Mouse (Mus musculus) limb, embryonic 11.5 days (tissue): ENCODE results near the gene Fcgr3. TPM values are rescaled to one million over a fixed set of nuclear protein-coding genes. Genes with fewer than 3 reads are reported as not detected.
"Not testable (repeated sequence)": the region's sequence is repeated elsewhere in the genome, so short reads cannot be mapped to it uniquely, and the experiment has no call there.

Source experiments
- ATAC-seq: fragments of 200-750 bp; cut with Nextera tagmentation; 2 replicates; pipeline ENCODE4 v1.8.0; 2017; ENCODE audit warnings: low read depth; ENCODE audit not compliant: insufficient number of reproducible peaks, low FRiP score, low TSS enrichment
- DNase-seq: peaks from one replicate; pipeline ENCODE4 v3.0.0-alpha.2; 2015; ENCODE audit warnings: low spot score
- H3K27ac ChIP-seq: fragments of 300-500 bp; sonication (generic); replicated peaks from 2 replicates; pipeline ENCODE4 v1.5.1; 2014; ENCODE audit warnings: low read depth, mild to moderate bottlenecking, low read length
- H3K27me3 ChIP-seq: fragments of 300-500 bp; sonication (generic); 2 replicates; pipeline ENCODE4 v1.6.1; 2014; ENCODE audit warnings: mild to moderate bottlenecking, low read length, mixed read lengths; ENCODE audit not compliant: control insufficient read depth, insufficient read depth
- H3K36me3 ChIP-seq: fragments of 300-500 bp; sonication (generic); 2 replicates; pipeline ENCODE4 v1.6.1; 2014; ENCODE audit warnings: mild to moderate bottlenecking, low read length, moderate library complexity, mixed read lengths; ENCODE audit not compliant: control insufficient read depth, insufficient read depth
- H3K4me1 ChIP-seq: fragments of 300-500 bp; sonication (generic); 2 replicates; pipeline ENCODE4 v1.6.1; 2014; ENCODE audit warnings: low read length, mixed read lengths; ENCODE audit not compliant: control insufficient read depth, insufficient read depth
- H3K4me2 ChIP-seq: fragments of 300-500 bp; sonication (generic); 2 replicates; pipeline ENCODE4 v1.6.1; 2014; ENCODE audit warnings: low read depth, mild to moderate bottlenecking, moderate library complexity; ENCODE audit not compliant: severe bottlenecking
- H3K4me3 ChIP-seq: fragments of 300-500 bp; sonication (generic); 2 replicates; pipeline ENCODE4 v1.5.1; 2014; ENCODE audit warnings: low read depth, low read length
- H3K9ac ChIP-seq: fragments of 300-500 bp; sonication (generic); 2 replicates; pipeline ENCODE4 v1.6.1; 2014; ENCODE audit warnings: mild to moderate bottlenecking, low read length
- H3K9me3 ChIP-seq: fragments of 300-500 bp; sonication (generic); 2 replicates; pipeline ENCODE4 v1.6.1; 2016; ENCODE audit warnings: low read length; ENCODE audit not compliant: control insufficient read depth
- WGBS: fragments of 180-500 bp; shearing (Covaris S2); extraction: QIAGEN DNeasy Blood & Tissue Kit; methylation state at CpG from one replicate; pipeline ENCODE4 v1.1.7; 2014; 5-methylcytosine and 5-hydroxymethylcytosine counted together
- polyA plus RNA-seq: library from polyadenylated mRNA; unstranded; fragments of >200 nt; fragmentation: Nextera tagmentation; extraction: Ambion mirVana; gene quantifications from 2 replicates; pipeline ENCODE4 v1.2.1, GENCODE M21; 2014

The Fcgr3 gene
- polyA plus RNA-seq, 1 experiment from 2014 or later, result 4.7 TPM

- DNase-seq, result no peak
- WGBS, result 75% methylated on average over 2 of the region's 2 CpGs
- H3K36me3 ChIP-seq, result no peaks in the 10 kb centered on the region
- no peak overlapping the region for H3K27ac ChIP-seq
- peaks cover 8% of the 10 kb centered on the region for H3K27me3 ChIP-seq
- H3K9me3 ChIP-seq, result no peaks in the 10 kb centered on the region
- H3K4me1 ChIP-seq, result no peaks in the 10 kb centered on the region
- H3K4me3 ChIP-seq, result no peak overlapping the region
- ATAC-seq, result no peak
- H3K4me2 ChIP-seq, result no peak overlapping the region
- H3K9ac ChIP-seq, result no peak overlapping the region
These were observed 26.0 kb upstream of the Fcgr3 start for GRCm38 (mm10) chr1:171090761-171091160.

GRCm38 (mm10) chr1:171089891-171090290, 25.2 kb upstream of the Fcgr3 start:
- 100% methylated on average over 1 of the region's 1 CpGs for WGBS
- Histone ChIP-seq H3K9ac (no peak overlapping the region), H3K27me3 (peaks cover 8% of the 10 kb centered on the region)

GRCm38 (mm10) chr1:171088237-171088869, 23.6 kb upstream of the Fcgr3 start:
- not testable (repeated sequence) for H3K9me3 ChIP-seq, H3K36me3 ChIP-seq, H3K4me3 ChIP-seq, H3K27me3 ChIP-seq, ATAC-seq, H3K27ac ChIP-seq, H3K9ac ChIP-seq, H3K4me1 ChIP-seq, H3K4me2 ChIP-seq
- WGBS, result 4% methylated on average over 10 of the region's 10 CpGs
- DNase-seq, result peak; percentile 47

More at GRCm38 (mm10) chr1:171089891-171090290, 25.2 kb upstream of the Fcgr3 start:
- Histone ChIP-seq H3K27ac (no peak overlapping the region), H3K9me3 (no peaks in the 10 kb centered on the region), H3K4me3 (no peak overlapping the region), H3K4me2 (no peak overlapping the region), H3K36me3 (no peaks in the 10 kb centered on the region), H3K4me1 (no peaks in the 10 kb centered on the region)
- ATAC-seq (no peak), DNase-seq (no peak)

GRCm38 (mm10) chr1:171085718-171086117, 21.0 kb upstream of the Fcgr3 start:
- no peaks in the 10 kb centered on the region for H3K36me3 ChIP-seq

GRCm38 (mm10) chr1:171081512-171082231, 16.9 kb upstream of the Fcgr3 start:
- peak; percentile 4 for ATAC-seq
- H3K4me3 ChIP-seq, H3K9ac ChIP-seq, DNase-seq, H3K4me1 ChIP-seq, H3K36me3 ChIP-seq, H3K27ac ChIP-seq, H3K4me2 ChIP-seq, H3K9me3 ChIP-seq: not testable (repeated sequence)
- H3K27me3 ChIP-seq, result peaks cover 24% of the 10 kb centered on the region
- whole genome bisulfite sequencing, result 38% methylated on average over 9 of the region's 17 CpGs

More at GRCm38 (mm10) chr1:171085718-171086117, 21.0 kb upstream of the Fcgr3 start:
- Histone ChIP-seq H3K4me1 (no peaks in the 10 kb centered on the region), H3K27ac (no peak overlapping the region), H3K4me2 (peak overlapping the region; percentile 70), H3K27me3 (peaks cover 12% of the 10 kb centered on the region), H3K4me3 (peak overlapping the region; percentile 42), H3K9me3 (no peaks in the 10 kb centered on the region), H3K9ac (peak overlapping the region; percentile 57)
- DNase-seq, result peak; percentile 64
- under 1% methylated on average over 26 of the region's 26 CpGs for WGBS
- ATAC-seq, result no peak

- H3K36me3 ChIP-seq, DNase-seq, H3K4me3 ChIP-seq, H3K9me3 ChIP-seq, H3K4me2 ChIP-seq, H3K27ac ChIP-seq, H3K9ac ChIP-seq, H3K4me1 ChIP-seq: not testable (repeated sequence)
- ATAC-seq, result peak; percentile 27
- WGBS, result no CpG with 5 or more reads among the region's 43 CpGs
- peaks cover 16% of the 10 kb centered on the region for H3K27me3 ChIP-seq
These were observed 15.1 kb upstream of the Fcgr3 start for GRCm38 (mm10) chr1:171079825-171080224.

- not testable (repeated sequence) for H3K4me2 ChIP-seq, DNase-seq, H3K27ac ChIP-seq, H3K36me3 ChIP-seq, H3K9ac ChIP-seq, H3K4me1 ChIP-seq, H3K9me3 ChIP-seq, H3K4me3 ChIP-seq
- H3K27me3 ChIP-seq, result peaks cover 17% of the 10 kb centered on the region
- WGBS, result 0% methylated on average over 1 of the region's 35 CpGs
- peak; percentile 37; the same call in 1 of the 2 replicates for ATAC-seq
These were observed 14.6 kb upstream of the Fcgr3 start for GRCm38 (mm10) chr1:171079345-171079744.

- H3K27me3 ChIP-seq, result peaks cover 23% of the 10 kb centered on the region
- H3K9ac ChIP-seq, H3K27ac ChIP-seq, ATAC-seq, H3K4me3 ChIP-seq, H3K36me3 ChIP-seq, H3K4me1 ChIP-seq, H3K9me3 ChIP-seq, DNase-seq, H3K4me2 ChIP-seq: not testable (repeated sequence)
- WGBS, result 26% methylated on average over 11 of the region's 12 CpGs
These were observed 13.7 kb upstream of the Fcgr3 start for GRCm38 (mm10) chr1:171078419-171078818.
